Mouse (Mus musculus) activated CD4-positive, CD25-positive, alpha-beta regulatory T cell, adult 9 weeks (primary cell): ENCODE measurements around the gene Stxbp2. TPM values are rescaled to one million over a fixed set of nuclear protein-coding genes. Genes with fewer than 3 reads are reported as not detected.

Experiments used
- polyA plus RNA-seq: library from polyadenylated mRNA; unstranded; fragments of 100-300 nt; shearing (Covaris generic); gene quantifications from one replicate; pipeline ENCODE4 v1.2.1, GENCODE M21; 2017

Stxbp2 gene
- polyA plus RNA-seq, result 238 TPM

DNA sequence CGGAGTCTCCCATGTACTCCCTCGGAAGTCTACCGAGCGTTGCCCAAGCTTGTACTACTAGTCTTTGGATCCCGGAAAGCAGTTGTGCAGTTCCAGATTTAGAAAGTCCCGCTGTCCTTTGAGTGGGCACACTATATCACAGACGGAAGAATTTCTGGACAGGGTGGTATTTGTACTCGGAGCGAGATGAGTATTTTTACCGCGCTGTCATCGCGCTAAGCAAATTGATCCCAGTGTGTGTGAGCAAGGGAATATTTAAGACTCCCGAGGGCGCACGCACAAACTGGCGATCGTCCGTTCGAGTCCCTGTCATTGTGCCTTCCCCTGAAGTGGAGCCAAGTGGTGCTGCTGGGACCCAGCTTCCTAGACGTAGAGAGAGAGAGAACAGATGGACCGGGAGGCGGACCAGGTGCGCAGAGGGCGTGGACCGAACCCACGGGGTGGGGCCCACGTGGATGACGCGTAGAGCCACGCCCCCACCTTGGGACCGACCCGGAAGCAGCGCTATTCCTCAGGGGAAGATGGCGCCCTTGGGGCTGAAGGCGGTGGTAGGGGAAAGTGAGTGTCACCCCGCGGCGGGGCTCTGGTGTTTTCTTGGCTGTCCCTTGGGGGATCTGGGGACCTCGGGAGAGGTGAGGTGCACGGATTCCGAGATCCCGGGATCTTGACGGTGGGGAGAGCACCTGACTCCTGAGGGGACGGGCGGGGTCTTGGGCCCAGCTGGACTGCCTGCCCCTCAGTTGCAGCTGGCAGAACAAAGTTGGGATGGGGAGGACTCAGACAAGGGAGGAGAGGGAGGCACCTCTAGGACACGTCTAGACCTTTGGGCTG lies at the start of gene Stxbp2:
TSS of gene Stxbp2 (plus strand) at position 309 of the 831 bp plus-strand sequence.

DNA sequence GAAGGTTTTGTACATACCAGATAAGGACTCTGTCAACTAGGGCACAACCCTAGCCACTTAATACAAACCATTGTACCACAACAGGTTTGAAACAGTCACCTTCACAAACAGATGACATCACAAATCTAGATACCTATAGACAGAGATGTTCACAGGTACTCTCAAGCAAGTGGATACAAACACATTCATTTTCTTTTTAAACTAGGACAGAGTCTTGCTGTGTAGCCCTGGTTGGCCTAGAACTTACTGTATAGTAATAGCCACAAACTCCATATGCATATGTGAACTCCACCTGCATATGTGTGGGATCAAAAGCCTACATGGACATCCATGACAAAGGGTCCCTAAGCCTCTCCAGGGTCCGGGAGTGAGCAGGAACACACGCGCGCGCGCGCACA lies 43.8 kb upstream of the Stxbp2 start, which contains the start of gene Camsap3:
TSS of gene Camsap3 (plus strand) at position 301 of the 398 bp plus-strand sequence.

DNA sequence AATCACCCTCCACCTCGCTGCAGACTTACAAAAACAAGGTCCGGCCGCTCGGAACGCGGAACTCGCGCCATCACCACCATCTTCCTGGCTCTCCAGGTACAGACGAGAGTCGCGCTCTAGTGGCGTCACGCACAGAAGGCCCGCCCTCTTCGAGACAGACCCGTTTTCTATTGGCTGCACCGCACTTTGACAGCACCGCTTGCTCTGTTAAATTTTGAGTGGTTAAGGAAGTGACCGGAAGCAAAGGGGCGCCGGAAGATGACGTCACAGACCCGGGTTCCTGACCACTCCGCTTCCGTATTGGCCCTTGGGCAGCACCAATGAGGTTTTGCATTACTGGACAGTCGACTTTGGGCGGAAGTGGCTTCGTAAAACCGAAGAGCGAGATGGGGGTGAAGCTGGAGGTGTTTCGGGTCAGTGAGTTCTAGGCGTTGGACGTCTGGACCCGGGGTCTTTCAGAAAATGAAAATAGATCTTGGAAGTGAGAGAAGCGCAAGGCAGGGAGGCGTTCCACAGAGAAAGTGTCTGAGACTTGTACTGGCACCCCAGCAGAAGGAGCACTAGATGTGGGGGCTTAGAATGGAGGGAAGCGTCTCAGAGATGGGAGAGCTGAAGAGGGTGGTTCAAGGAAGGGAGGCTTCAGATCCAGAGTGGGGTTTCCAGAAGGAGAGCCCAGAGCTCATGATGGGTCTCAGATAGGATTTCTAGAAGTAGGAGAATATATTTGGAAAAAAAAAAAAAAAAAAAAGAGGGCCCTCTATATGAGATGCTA lies 9.4 kb upstream of the Stxbp2 start, which contains the start of the genes Xab2 and Pet100:
TSS of gene Xab2 (minus strand) at position 118 of the 772 bp plus-strand sequence.
TSS of gene Pet100 (plus strand) at position 350 of the 772 bp plus-strand sequence.

DNA sequence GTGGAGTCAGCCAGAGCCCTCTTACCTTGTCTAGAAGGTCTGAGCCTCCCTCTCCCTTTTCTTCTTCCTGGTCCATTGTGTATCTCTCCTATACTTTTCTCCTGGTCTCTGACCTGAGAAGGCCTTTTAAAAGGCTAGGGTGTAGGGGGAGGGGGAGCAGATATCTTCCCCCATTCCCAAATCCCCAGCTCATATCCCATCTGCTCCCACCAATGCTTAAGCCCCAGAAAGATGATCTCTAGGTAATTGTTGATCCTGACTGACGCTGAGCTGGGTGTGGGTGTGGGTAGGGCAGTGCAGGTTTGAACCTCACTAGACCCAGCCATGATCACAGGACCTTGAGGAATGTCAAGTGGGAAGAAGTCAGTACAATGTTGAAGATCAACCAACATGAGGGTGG lies 5.3 kb upstream of the Stxbp2 start, which contains the start of gene Pcp2:
TSS of gene Pcp2 (minus strand) at position 101 of the 400 bp plus-strand sequence.

DNA sequence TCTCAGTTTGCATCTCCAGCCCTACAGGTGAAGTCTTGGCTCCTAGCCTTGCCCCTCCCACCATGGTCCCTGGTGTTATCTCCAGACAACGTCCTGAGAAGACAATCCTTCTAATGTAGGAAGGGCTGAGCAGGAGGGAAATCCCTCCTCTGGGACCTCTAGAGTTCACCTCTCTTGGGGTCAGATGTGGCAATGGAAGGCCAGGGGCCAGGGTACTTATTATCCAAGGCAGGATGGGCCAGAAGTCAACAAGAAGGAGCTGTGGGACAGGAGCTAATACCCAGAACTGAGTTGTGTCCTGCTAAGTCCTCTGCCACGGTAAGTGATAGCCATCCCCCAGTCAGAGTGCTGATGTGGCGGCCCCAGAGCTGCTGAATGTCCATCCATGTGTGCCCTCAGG lies 24.8 kb downstream of the Stxbp2 start, which contains the start of gene Retn:
TSS of gene Retn (plus strand) at position 245 of the 400 bp plus-strand sequence.

DNA sequence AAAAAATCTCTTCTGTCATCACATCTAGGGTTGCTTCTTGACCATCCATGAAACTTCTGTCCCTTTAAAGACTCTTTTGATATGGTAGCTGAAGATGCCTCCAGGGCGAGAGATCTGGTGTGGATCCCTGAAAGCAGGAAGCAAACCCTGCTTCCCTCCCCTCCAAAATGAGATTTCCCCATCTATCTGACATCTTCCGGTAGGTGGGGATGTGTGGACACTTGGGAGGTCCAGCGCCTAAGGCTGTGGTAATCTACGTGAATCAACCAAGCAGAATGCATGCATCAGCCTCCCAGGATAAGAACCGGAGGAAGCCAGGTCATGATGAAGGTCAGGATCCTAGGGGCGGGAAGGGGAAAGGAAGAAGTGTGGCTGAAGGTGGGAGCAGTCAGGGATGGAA lies 34.8 kb downstream of the Stxbp2 start, which contains the start of gene Mcemp1:
TSS of gene Mcemp1 (plus strand) at position 248 of the 400 bp plus-strand sequence.

DNA sequence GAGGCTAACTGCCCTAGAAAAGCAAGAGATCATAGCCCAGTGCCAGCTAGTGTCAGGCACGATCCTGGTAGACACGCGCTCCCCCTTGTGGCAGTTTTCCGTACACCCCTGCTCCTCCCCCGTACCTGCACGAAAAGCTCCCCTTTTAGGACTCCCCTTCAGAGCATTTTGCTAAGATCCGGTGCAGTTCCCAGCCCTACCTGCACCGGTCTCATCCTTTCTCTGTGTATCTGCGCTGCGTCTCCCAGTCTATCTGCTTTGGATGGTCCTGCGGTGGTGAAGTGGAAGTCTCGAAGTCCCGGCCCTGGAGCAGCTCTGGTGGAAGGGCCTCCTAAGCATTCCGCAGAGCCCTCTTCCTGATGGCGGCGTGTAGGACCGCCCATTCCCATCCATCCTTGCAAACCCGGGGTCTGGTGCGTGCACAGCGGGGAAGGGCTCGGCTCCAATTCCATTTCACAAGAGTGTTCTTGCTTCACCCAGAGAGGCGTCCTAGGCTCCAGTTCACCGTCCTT lies 41.3 kb downstream of the Stxbp2 start, which contains the start of gene Fcor:
TSS of gene Fcor (minus strand) at position 383 of the 512 bp plus-strand sequence.

DNA sequence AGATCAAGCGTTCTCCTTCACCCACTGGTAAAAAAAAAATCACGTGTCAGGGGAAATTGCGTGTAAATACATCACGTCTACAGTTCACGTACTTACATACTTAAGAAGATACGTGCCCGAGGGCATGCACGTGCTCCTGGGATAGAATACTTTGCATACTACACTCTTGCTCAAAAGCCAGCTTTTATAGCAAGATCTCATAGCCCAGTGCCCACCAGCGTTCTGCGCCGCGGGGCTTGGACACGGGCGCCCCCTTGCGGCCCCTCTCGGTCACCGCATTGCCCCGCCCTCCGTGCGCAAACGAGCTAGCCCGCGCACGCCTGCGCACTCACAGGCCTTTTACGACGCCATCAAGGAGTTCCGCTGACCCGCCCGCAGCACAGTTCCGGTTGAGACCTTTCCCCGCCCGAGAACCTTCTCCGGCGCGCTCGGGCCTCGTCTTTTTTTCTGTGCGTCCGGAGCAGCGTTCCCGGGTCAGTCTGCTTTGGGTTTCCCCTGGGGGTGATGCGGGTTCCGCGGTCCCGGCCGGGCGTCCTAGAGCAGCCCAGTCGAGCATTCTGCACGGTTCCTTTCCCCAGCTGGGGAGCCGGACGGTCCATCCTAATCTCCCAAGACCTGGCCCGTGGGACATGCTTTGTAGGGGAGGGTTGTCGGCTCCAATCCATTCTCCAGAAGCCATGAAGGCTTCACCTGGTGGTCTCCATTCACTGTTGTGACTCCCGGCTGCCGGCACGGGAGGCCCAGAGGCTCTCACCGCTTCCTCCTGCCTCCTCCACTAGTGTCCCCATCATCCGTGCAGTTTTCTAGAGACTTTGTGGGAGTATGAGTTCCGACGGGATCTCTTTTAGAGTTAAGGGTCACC lies 45.6 kb downstream of the Stxbp2 start, which contains the start of gene Trappc5:
TSS of gene Trappc5 (plus strand) at position 169 of the 862 bp plus-strand sequence.

Other genes with a start within 250 kb of the Stxbp2 start
- 51.8 TPM for gene Arhgef18, start 237.9 kb upstream of the Stxbp2 start, polyA plus RNA-seq
- 5.8 TPM for gene Pex11g, start 163.3 kb upstream of the Stxbp2 start, polyA plus RNA-seq
- gene Tex45, start 160.1 kb upstream of the Stxbp2 start, polyA plus RNA-seq, result not detected
- gene Zfp358, start 137.8 kb upstream of the Stxbp2 start, polyA plus RNA-seq, result 3.2 TPM
- gene Mcoln1, start 130.5 kb upstream of the Stxbp2 start, polyA plus RNA-seq, result 31.9 TPM
- 65.1 TPM for gene Pnpla6, start 115.6 kb upstream of the Stxbp2 start, polyA plus RNA-seq
- gene C330021F23Rik, start 63.0 kb upstream of the Stxbp2 start, polyA plus RNA-seq, result not detected
- not detected for gene Camsap3, start 43.7 kb upstream of the Stxbp2 start, polyA plus RNA-seq
- 119 TPM for gene Xab2, start 9.6 kb upstream of the Stxbp2 start, polyA plus RNA-seq
- gene Pet100, start 9.4 kb upstream of the Stxbp2 start, polyA plus RNA-seq, result 134 TPM
- 0.40 TPM for gene Pcp2, start 5.4 kb upstream of the Stxbp2 start, polyA plus RNA-seq
- not detected for gene Retn, start 24.8 kb downstream of the Stxbp2 start, polyA plus RNA-seq
- not detected for gene Mcemp1, start 34.8 kb downstream of the Stxbp2 start, polyA plus RNA-seq
- gene Fcor, start 41.4 kb downstream of the Stxbp2 start, polyA plus RNA-seq, result not detected
- 39.1 TPM for gene Trappc5, start 45.3 kb downstream of the Stxbp2 start, polyA plus RNA-seq
- 0.37 TPM for gene Fcer2a, start 63.2 kb downstream of the Stxbp2 start, polyA plus RNA-seq
- gene Clec4g, start 89.7 kb downstream of the Stxbp2 start, polyA plus RNA-seq, result not detected
- not detected for gene Cd209a, start 118.0 kb downstream of the Stxbp2 start, polyA plus RNA-seq
- gene Cd209e, start 223.4 kb downstream of the Stxbp2 start, polyA plus RNA-seq, result not detected
- gene Cd209d, start 247.6 kb downstream of the Stxbp2 start, polyA plus RNA-seq, result not detected